Mouse (Mus musculus) gastrocnemius, postnatal 10 days (tissue): ENCODE data around the gene Ltc4s. TPM values are rescaled to one million over a fixed set of nuclear protein-coding genes. Genes with fewer than 3 reads are reported as not detected.
A peak's percentile ranks its signal among the peaks of the same experiment; 100 is the strongest.

Experiments
- DNase-seq: peaks from one replicate; pipeline ENCODE4 v3.0.0; 2021; ENCODE audit warnings: mixed read lengths
- total RNA-seq, 2 experiments: library from RNA; stranded (reverse); gene quantifications; 2 replicates each; pipeline ENCODE4 v1.2.3; 2021

Ltc4s gene
- total RNA-seq, 2 experiments from 2014 or later = 2.3 to 3.9 TPM

GRCm38 (mm10) chr11:50223783-50224662, 14.4 kb downstream of the Ltc4s start:
- peak; percentile 1 for DNase-seq

- no peak for DNase-seq
Measured at GRCm38 (mm10) chr11:50222559-50223276, 15.7 kb downstream of the Ltc4s start.

DNA sequence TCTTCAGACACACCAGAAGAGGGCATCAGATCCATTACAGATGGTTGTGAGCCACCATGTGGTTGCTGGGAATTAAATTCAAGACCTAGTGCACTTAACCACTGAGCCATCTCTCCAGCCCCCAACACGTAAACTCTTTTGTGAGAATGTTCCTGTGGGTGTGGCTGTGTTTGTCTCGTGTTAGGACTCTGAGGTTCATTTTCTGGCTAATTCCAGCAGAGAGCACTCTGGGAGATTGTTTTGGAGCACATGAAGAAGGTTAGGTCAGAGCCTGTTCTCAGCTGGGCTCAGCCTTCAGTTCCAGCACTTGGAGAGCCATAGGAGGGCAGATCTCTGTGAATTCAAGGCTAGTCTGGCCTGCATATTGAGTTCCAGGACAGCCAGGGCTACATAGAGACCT, 18.6 kb downstream of the Ltc4s start:
- no peak for DNase-seq

GRCm38 (mm10) chr11:50217811-50218210, 20.6 kb downstream of the Ltc4s start:
- no peak for DNase-seq

- no peak for DNase-seq
Measured at GRCm38 (mm10) chr11:50216724-50217366, 21.6 kb downstream of the Ltc4s start.

DNA sequence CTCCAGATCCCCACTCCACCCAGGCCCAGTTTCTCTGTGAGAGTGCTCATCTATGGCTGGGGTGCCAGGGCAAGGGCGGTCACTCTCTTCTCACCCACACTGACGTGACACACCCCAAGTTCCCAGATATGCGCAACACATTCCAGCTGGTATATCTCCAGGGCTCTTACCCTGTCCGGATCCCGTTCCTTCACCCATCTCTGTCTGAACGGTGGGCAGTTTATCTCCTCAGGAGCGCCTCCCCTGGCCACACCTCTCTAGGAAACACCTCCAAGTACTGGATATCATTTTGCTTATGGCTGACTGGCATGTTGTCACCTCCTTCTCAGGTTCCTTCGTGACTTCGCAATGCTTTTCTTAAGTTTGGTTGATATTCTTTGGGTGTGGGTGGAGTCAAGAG, 22.8 kb downstream of the Ltc4s start:
- DNase-seq = no peak

- no peak for DNase-seq
Measured at GRCm38 (mm10) chr11:50214631-50215030, 23.8 kb downstream of the Ltc4s start.

GRCm38 (mm10) chr11:50212848-50213758, 25.3 kb downstream of the Ltc4s start:
- DNase-seq = peak; percentile 56

DNA sequence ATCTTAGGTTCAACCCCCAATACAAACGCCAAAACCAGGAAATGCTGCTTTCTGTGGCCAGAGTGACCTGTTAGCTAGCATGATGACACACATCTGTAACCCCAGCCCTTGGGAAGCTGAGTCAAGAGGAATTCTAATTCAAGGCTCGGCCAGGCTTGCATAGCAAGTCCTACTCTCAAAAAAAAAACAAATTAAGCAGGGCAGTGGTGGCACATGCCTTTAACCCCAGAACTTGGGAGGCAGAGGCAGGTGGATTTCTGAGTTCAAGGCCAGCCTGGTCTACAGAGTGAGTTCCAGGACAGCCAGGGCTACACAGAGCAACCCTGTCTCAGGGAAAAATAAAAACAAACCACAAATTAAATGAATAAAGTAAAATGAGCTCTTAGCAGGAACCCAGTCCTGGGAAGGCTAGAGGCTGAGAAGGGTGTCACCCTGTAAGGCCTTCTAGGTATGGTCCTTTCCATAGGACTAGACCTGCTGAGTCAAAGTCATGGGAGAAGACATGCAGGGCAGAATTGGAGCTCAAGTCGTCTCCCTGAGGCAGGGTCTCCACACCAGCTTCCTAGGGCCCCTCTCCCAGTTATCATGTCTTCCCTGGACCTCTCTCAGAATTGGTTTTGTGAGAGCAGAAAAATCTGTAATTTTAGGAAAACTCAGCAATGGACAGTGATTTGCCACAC, 26.2 kb downstream of the Ltc4s start:
- no peak for DNase-seq

- DNase-seq = no peak
Measured at GRCm38 (mm10) chr11:50211322-50212059, 26.9 kb downstream of the Ltc4s start.

DNA sequence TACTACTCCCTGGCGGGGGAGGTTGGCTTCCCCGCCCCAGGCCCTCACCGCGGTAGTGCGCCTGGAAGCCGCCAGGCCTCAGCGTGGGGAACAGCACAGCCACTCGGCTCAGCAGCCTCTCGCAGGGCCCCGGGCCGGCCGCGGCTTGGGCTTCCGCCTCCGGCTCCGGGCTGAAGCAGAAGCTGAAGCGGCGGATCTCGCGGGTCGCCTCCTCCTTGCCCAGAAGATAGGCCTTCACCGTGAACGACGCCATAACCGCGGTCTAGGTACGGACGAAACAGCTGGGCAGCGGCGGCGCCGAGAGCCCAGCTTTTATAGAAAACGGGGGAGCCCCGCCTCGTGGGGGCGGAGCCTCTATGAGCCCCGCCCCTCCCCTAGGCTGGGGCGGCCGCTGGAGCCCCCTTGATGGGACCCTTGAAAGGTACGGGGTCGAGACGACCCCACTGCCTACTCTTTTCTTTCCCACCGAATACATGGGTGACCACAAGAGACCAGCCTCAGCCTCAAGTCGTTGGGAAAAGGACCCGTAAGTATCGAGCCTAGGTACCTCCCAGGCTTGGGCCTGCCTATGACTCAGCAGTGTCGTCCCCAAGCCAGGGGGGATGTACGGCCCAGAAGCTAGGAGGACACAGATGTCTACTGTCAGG, 27.8 kb downstream of the Ltc4s start, which contains the start of the genes Sqstm1 and Mgat4b:
Gene Sqstm1 (minus strand): TSS at position 323 of the 647 bp plus-strand sequence.
Gene Mgat4b (plus strand): TSS at position 386 of the 647 bp plus-strand sequence.
- DNase-seq = peak; percentile 87

GRCm38 (mm10) chr11:50210101-50210504, 28.3 kb downstream of the Ltc4s start:
- DNase-seq = peak; percentile 89

DNA sequence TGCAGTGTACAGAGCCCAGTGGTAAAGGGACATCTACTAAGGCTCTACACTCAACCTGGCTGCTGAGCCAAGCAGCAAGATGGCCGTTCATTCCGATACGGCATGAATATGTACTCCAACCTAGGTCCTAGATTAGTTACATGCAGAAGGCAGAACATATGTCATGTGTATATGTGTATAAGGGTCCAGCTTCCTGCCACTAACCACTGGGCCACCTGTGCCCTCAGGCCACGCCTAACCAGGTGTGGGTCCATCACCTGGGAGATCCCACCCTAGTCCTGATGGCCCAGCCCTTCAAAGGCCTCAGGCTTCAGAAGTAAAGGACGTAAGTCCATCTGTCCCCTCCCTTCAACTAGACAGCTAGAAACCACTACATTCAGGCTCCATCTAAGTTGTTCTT, 30.4 kb downstream of the Ltc4s start:
- DNase-seq = no peak

DNA sequence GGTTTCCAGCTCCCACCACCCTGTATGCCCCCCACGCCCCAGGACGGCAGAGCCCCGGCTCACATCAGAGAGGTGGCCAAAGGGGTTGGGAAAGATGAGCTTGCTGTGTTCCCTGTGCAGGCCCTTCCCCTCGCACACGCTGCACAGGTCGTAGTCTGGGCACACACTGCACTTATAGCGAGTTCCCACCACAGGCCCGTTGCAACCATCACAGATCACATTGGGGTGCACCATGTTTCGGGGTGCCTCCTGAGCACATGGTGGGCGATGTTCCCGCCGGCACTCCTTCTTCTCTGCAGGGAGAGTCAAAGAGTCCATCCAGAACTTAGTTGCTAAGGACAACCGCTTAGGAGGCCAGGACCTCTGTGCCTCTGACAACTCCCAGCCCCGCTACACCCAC, 31.1 kb downstream of the Ltc4s start:
- no peak for DNase-seq

DNA sequence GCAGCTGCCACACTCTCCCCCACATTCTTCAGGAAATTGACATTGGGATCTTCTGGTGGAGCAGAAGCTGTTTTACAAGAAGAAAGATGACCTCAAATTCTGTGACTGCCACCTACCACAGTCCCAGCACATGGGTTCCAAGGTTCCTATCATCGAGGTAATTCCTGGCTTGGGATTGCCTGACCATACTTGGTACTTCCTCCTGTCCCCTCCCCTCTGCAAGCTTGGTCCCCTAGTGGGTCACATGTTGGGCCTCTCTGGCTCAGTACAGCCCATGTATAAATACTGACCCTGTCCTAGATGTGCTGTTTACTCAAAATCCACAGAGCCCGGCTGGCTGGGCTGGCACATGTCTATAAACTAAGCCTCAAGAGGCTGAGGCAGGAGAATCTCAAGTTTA, 32.4 kb downstream of the Ltc4s start:
- no peak for DNase-seq

DNA sequence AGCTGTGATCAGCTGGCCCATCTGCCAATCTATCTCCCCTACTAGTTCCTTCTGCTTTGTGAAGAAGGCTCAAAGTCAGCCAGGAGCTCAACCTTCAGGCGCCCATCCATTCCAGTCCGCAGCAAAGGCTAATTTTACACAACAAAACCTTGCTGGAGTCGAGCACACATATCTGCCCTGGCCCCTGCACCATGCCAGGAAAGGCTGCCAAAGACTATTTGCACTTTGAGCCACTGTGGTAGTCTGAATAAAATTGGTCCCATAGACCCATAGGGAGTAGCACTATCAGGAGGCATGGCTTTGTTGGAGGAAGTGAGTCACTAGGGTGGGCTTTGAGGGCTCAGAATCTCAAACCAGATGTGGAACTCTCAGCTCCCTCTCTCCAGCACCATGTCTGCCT, 33.0 kb downstream of the Ltc4s start:
- DNase-seq = no peak

GRCm38 (mm10) chr11:50203302-50203827, 35.1 kb downstream of the Ltc4s start:
- no peak for DNase-seq

- DNase-seq = no peak
Measured at GRCm38 (mm10) chr11:50201590-50201989, 36.8 kb downstream of the Ltc4s start.

GRCm38 (mm10) chr11:50200613-50201012, 37.8 kb downstream of the Ltc4s start:
- DNase-seq = no peak

GRCm38 (mm10) chr11:50198916-50199315, 39.5 kb downstream of the Ltc4s start:
- DNase-seq = no peak
